Mouse (Mus musculus) forebrain, embryonic 12.5 days (tissue): ENCODE data around the gene Olfr713. TPM values are rescaled to one million over a fixed set of nuclear protein-coding genes. Genes with fewer than 3 reads are reported as not detected.

ENCODE experiments used
- polyA plus RNA-seq: library from polyadenylated mRNA; unstranded; fragments of >200 nt; fragmentation: Nextera tagmentation; extraction: Ambion mirVana; gene quantifications from 2 replicates; pipeline ENCODE4 v1.2.1, GENCODE M21; 2016

Olfr713 gene
- polyA plus RNA-seq, 1 experiment from 2014 or later = not detected

Other genes starting within 250 kb of the Olfr713 start
- gene Olfr699, start 238.0 kb upstream of the Olfr713 start, polyA plus RNA-seq = not detected in 2 replicates
- not detected in 2 replicates for gene Olfr700, start 222.3 kb upstream of the Olfr713 start, polyA plus RNA-seq
- not detected in 2 replicates for gene Olfr701, start 217.0 kb upstream of the Olfr713 start, polyA plus RNA-seq
- not detected in 2 replicates for gene Olfr702, start 197.3 kb upstream of the Olfr713 start, polyA plus RNA-seq
- gene Olfr703, start 187.8 kb upstream of the Olfr713 start, polyA plus RNA-seq = not detected in 2 replicates
- gene Olfr704, start 168.0 kb upstream of the Olfr713 start, polyA plus RNA-seq = not detected in 2 replicates
- not detected in 2 replicates for gene Olfr705, start 154.3 kb upstream of the Olfr713 start, polyA plus RNA-seq
- not detected in 2 replicates for gene Olfr706, start 143.0 kb upstream of the Olfr713 start, polyA plus RNA-seq
- not detected in 2 replicates for gene Olfr707, start 129.9 kb upstream of the Olfr713 start, polyA plus RNA-seq
- gene Olfr1532-ps1, start 123.2 kb upstream of the Olfr713 start, polyA plus RNA-seq = not detected in 2 replicates
- not detected in 2 replicates for gene Olfr709-ps1, start 99.0 kb upstream of the Olfr713 start, polyA plus RNA-seq
- gene Olfr710, start 82.9 kb upstream of the Olfr713 start, polyA plus RNA-seq = not detected in 2 replicates
- not detected in 2 replicates for gene Olfr6, start 67.2 kb upstream of the Olfr713 start, polyA plus RNA-seq
- gene Olfr711, start 55.7 kb upstream of the Olfr713 start, polyA plus RNA-seq = not detected in 2 replicates
- gene Olfr2, start 25.1 kb upstream of the Olfr713 start, polyA plus RNA-seq = not detected in 2 replicates
- gene Olfr714, start 39.8 kb downstream of the Olfr713 start, polyA plus RNA-seq = not detected in 2 replicates
- gene Olfr17, start 62.0 kb downstream of the Olfr713 start, polyA plus RNA-seq = not detected in 2 replicates
- gene Olfr715b, start 79.2 kb downstream of the Olfr713 start, polyA plus RNA-seq = not detected in 2 replicates
- gene Olfr715, start 99.9 kb downstream of the Olfr713 start, polyA plus RNA-seq = not detected in 2 replicates
- not detected in 2 replicates for gene Olfr716, start 107.2 kb downstream of the Olfr713 start, polyA plus RNA-seq
- not detected in 2 replicates for gene Nlrp14, start 135.8 kb downstream of the Olfr713 start, polyA plus RNA-seq
- not detected in 2 replicates for gene Rbmxl2, start 178.3 kb downstream of the Olfr713 start, polyA plus RNA-seq